Mouse (Mus musculus) left cerebral cortex, adult 18-20 months (tissue): ENCODE results near the gene Dusp18. TPM values are rescaled to one million over a fixed set of nuclear protein-coding genes. Genes with fewer than 3 reads are reported as not detected.
"Not testable (repeated sequence)": the region's sequence is repeated elsewhere in the genome, so short reads cannot be mapped to it uniquely, and the experiment has no call there.

Experiments
- DNase-seq, 2 experiments: peaks; one replicate each; pipeline ENCODE4 v3.0.0; 2021 to 2022; ENCODE audit warnings: low spot score in 2 of 2, mixed read lengths in 1 of 2
- total RNA-seq, 2 experiments: library from RNA; stranded (reverse); gene quantifications; 2 replicates each; pipeline ENCODE4 v1.2.3; 2021

Dusp18 gene
- total RNA-seq, 2 experiments from 2014 or later = 19.9 to 24.0 TPM

DNA sequence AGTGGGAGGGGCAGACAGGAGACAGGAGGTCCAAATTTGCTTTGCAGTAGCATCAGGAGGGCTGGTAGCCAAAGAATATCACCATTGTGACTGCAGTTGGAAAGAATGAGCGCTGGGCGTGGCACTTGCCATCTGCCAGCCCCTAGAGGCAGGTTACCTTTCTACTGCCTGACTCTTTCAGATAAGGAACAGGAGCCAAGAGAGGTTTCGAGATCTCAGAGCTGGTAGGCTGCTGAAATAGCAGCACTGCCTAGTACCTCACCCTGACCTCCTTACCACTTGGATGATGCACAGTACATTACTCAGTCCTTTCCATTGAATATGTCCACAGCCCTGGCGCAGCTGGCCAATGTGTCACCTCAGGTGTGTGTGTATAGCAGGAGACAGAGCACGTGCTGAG lies 7.7 kb upstream of the Dusp18 start:
- DNase-seq = no peak

DNA sequence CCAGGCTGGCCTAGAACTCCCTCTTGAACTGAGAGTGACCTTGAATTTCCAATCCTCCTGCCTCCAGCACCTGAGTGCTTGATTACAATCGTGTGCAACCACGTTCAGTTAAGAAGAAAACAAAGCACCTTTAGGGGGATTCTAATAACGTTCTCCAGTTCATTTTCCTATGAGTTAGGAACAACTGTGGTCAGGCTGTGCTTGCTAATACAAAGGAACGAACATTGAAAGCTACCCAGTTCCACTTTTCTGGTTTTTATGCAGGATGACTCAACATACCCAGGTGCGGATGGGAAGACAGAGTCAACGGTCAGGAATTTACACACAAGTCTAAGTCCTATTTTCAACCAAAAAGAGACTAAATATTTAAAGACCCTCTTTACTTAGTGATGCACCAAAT lies 1.1 kb upstream of the Dusp18 start:
- DNase-seq = no peak

DNA sequence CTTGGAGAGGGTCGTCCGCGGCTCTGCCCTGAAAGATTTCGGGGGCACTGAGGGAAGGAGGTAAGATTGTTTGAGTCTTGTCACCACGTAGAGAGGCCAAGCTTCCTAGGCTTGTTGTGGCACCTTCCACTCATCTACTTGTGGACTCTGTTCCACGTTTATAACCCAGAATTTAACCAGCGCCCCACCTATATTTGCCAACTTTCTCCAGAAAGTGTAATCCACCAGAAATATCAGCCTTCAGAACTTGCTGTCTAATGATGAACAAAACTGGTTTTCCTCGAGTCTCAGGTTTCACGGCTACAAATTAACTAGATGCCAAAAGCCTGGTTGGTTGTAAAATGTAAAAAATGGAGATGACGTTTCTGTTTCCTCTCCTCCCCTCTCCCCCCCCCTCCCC lies 418 bp downstream of the Dusp18 start:
- DNase-seq = no peak

DNA sequence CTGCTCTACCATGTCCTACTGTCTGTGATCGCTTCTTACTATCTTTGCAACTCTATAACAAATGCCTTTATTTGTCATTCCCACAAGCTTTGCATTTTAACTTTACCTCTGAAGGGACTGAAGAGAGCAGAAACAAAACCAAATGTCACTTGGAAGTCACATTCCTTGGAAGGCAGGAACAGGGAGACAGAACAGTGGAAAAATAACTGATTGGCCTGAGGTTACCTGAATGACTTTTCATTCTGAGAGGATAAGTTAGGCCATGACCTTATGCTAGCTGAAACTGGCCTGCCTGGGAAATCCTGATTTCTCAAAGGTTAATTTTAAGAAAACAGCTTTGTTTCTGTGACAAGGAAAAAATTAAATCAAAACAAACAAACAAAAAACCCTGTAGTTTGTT lies 893 bp downstream of the Dusp18 start:
- DNase-seq = no peak

DNA sequence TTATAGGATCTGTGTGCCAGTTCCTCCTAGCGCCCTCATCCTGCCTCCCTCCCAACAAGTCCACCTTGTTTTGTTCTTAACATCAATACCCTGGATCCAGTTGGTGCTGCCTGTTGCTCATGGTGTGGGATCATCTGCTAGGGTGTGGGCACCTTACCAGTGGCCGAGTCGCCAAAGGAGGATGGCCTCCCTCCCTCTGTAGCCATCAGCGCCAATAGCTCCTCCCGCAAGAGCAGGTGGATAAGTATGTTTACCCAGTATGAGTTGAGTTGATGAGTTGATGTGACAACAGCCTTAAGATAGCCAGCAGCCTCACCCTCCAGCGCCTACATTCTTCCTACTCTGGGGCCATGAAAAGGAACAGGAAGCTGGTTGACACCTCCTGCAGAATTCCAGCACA lies 5.3 kb downstream of the Dusp18 start:
- no peak for DNase-seq

DNA sequence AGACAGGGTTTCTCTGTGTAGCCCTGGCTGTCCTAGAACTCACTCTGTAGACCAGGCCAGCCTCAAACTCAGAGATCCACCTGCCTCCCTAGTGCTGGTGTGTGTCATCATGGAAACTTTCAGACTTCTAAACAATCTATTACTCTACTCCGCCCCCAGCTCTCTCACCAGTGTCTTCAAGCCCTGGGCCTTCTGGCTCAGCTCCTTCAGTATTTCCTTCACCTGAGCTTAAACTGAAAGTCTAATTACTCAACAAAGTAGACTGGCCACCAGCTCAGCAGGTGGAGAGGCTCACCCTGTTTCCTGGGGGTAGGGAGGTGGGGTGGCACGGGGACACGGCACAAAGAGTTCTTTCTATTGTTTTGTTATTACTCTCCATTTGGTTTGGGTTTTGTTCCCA lies 7.5 kb downstream of the Dusp18 start:
- no peak for DNase-seq

DNA sequence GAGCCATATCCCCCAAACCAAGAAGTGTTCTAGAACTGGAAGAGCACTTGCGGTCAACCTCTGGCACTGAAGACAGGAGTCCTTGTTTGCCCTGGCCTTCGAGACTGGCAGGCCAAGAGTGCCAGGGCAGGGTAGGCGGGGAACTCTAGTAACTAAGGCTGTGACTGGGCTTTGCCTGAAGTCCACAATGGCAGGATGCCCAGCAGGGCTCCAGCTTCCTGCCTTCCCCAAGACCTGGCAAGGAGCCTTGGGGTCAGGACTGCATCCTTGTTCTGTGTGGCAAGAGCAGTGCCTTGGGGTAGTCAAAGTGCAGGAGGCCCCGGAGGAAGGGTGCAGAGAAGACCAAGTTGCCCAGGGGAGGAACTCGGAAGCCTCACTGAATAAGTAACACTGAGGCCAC lies 8.0 kb downstream of the Dusp18 start:
- DNase-seq = peak in 1 of 2 experiments; percentile 41

DNA sequence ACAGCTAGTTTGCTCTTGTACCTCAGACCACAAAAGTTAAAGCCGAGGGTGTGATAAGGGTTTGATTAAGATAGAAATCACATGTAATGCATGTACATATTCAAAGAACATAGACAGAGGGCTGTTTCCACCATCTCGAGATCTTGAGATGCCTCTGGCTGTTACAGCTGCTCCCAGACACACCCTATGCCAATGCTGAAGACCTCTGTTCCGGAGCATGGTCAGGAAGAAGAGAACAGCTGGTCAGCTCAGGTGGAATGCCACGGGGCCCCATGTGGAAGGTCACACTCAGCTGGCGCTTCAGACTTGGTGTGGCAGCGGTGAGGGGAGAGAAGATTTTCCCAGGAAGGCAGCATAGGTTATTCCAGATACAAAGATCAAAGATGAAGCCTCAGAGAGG lies 9.6 kb downstream of the Dusp18 start:
- no peak for DNase-seq

DNA sequence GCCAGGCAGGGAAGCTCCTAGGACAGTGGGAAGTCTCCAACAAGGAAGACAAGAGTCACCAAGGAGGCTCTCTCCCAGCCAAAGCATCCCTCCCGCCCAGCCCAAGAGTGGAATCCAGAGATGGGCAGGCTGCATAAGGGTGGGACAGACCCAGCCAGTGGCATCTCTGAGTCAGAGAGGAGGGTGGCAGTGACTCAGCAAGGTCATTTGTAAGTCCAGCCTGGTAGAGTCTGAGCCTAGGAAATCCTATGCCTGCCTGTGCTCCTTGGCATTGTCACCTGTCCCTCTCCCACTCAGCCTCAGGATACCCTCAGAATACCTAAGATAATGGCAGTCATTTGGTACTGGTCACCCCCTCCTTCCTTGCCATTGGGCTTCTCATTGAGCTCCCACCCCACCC lies 10.4 kb downstream of the Dusp18 start:
- no peak for DNase-seq

DNA sequence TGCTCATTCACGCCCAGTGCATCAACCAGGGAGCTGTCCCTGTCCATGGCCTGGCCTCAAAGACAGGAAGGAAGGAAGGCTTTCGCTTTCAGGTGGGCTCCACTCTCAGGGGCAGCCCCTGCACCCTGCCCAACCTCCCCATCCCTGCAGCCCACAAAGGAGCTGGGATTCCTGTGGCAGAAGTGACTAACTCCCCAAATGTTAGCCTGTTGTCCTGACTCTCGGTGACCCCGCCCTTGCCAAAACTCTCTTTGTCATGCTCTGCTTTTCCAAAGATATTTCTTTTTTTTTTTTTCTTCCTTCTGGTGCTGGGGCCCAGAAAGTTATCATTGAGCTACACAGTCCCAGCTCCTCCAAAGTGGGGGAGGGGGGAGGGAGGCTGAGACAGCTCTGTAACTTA lies 14.2 kb downstream of the Dusp18 start:
- DNase-seq = no peak

DNA sequence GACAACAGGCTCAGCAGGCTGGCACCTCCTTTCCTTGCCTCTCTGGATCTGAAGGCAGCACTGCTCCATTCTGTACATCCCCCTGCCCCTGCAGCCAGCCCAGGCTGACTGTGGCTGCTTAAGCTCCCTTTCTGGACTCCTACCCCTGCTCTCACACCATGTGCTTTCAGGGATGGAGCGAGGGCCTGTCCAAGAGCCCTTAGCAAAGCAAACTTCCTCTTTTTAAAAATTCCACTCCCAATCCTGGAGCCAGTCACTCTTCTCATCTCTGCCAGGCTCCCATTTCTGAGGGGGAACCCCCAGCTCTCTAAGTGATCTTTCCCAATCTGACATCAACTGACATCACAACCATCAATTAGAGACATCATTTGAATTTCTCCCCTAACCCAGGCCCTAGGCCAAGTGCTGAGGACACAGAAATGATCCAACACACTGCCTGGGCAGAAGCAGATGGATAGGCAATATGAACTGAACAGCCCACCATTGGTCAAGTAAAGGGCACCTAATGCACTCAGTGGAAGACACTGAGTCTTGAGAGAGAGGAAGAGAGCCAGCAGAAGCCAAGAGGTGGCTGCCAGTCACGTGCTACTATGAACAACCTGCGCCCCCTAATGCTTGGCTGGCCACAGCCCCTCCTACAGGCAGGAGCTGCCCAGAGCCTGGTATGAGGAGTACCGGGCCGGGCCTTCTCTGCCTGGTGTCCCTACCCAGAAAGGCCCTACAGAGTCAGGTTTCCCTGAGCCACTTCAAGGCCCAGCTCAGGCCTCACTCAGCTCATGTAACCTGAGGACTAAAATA lies 15.7 kb downstream of the Dusp18 start:
- no peak for DNase-seq

DNA sequence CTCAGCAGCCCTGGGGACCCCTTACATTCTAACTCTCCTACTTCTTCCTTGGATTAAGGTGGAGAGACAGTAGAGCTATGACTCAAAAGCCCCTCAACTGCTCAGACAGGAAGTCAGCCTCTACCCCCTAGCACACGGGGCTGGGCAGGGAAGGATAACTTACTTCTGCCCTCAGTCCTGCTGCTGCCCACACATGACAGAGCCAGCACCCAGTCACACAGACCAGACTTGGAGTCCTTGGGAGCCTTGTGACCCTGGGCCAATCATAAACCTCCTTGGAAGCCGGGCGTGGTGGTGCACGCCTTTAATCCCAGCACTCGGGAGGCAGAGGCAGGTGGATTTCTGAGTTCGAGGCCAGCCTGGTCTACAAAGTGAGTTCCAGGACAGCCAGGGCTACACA lies 16.4 kb downstream of the Dusp18 start:
- not testable (repeated sequence) for DNase-seq

DNA sequence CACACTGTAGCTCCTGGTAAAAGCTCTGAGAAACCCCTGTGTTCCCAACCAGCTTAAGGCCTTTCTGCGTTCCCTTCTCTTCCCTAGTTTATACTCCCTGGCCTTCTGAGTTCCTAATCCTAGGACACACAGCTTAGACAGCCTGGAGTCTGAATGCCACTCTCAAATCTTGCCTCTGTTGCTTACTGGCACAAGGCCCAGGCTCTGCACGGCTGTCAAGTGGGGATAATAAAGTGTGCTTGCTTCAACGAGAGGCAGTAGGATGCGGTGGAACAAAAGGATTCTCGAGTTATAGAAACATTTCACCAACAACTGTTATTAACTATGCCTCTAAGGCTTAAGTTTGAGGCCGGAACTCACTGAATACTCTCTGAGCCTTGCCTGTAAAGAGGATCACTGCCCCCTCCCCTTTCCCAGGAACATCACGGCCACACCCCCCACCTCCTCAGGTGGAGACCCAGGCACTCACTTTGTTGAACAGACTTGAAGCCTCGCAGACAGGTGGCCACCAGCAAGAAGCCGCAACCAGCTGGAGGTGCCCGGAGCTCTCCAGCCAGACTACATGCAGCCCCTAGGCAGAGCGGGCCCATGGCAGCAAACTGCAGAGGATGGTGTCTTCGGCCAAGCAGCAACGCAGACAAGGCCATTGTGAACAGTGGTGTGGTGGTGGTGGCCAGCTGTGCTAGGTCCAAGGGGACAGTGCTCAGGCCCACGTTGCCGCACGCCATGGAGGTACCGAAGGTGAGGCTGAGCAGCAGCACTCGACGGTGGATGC lies 17.2 kb downstream of the Dusp18 start:
- DNase-seq = peak in 1 of 2 experiments; percentile 45

DNA sequence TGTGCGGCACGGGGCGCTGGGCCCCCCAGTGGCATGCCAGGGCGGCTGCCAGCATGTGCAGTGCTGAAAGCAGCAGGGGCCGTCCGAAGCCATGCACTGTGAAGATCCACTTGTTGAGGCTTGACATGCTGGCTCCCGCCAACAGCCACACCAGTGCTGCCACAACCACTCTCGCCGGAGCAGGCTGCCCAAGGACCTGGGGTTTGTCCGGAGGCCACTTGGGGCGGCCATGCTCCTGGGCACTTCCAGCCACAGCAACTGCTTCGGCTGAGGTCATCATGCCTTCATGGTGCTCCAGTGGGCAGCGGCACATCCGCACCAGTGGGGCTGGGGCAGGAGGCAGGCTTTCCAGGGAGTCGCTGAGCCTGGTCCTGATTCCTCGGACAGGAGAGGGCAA lies 17.8 kb downstream of the Dusp18 start:
- no peak for DNase-seq

DNA sequence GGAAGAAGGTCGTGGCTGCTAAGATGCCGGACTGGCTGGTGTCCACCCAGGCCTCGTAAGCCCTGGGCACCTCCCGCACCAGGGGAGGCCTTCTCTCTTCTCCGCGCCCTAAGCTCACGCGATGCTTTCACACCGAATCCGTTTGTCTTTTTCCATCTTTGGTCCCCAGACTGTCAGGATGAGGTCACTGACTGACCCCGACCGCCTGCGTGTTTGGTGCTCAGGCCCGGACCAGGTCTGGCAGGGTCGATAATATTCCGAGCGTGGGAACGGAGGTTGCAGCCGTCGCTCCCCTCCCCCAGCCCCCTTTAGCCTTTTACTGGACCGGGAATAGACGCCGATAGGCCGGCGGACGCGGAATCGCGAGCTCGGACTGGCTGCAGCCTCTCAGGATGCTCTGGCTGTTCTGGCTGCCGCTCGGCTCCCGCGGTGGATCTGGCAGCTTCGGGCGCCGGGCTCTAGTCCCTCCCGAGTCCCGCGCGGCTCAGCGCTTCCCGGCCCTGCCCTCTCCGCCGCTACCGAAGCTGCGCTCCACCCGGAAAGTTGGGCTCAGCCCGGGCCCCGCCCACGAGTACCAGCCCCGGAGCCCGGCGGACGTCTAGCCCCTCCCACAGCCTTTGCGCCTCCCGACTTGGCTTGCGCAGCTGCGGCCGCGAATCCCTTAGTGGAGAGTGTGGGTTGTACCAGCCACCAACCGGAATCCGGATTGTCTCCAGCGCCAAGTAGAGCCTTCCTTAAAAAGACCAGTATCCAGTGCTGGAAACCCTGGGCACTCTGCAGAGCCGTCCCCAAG lies 18.5 kb downstream of the Dusp18 start:
- DNase-seq = peak; percentile 94 to 98

DNA sequence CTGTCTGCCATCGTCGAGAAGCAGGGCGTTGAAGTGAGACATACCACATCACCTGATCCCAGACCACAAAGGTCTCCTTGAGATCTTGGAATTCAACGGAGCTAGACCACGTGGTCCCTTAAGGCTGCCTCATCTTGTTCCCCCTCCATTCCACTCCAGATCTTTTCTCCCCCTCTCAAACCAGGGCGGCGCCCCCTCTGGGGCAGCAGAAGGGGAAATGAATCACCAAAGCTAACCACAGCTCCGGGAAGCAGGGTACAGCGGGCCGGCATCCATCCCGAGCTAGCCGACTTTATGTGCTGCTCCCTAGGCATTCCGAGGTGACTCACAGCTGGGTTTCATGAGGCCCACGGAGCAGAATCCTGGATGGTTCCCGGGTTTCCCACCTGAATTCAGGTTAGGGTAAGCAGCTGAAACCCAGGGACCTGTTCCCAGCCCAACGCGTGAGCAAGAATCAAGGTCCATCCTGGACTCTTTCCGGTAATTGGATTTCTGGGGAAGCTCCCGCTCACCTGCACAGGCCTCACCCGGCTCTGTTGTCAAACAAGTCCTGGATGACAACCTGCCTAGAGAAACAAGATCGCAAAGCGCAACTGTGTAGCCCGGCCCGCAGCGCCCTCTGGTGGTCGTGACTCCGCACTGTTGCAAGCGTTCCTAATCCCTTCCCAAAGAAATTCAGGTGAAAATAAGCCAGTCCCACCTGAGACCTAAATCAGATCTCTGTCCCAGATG lies 19.2 kb downstream of the Dusp18 start, which contains the start of gene Slc35e4:
Gene Slc35e4 (minus strand): TSS at position 556 of the 732 bp plus-strand sequence.
- DNase-seq = peak; percentile 81 to 87

DNA sequence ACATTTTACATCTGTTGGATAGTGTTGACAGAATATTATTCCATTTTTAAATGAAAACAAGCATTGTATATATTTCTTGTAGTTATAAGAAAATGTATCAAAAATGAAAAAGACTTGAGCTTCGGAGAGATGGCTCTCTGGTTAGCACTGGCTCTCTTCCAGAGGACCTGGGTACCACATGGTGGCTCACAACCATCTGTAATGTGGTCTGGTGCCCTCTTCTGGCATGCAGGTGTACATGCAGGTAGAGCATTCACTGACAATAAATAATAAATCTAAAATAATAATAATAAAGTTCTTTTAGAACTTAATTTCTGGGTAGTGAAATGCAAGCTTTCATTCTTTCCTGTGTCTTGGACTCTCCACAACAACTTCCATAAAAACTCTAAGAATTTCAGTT lies 23.7 kb downstream of the Dusp18 start:
- no peak for DNase-seq

DNA sequence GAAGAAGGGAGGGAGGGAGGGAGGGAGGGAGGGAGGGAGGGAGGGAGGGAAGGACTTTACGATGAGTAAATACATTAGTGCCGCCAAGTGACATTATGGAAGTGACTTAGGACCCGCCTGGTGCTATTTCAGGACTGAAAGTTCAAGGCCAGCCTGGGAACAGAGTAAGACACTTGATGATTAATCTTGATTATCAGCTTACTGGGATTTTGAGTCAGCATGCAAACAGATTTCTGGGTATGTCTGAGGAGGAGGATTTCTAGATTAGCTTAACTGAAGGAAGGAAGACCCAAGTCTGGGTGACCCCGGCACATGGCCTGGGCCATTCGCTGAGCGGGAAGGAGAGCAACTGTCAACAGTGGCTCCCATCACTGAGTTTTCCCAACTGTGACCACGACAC lies 25.4 kb downstream of the Dusp18 start:
- no peak for DNase-seq

DNA sequence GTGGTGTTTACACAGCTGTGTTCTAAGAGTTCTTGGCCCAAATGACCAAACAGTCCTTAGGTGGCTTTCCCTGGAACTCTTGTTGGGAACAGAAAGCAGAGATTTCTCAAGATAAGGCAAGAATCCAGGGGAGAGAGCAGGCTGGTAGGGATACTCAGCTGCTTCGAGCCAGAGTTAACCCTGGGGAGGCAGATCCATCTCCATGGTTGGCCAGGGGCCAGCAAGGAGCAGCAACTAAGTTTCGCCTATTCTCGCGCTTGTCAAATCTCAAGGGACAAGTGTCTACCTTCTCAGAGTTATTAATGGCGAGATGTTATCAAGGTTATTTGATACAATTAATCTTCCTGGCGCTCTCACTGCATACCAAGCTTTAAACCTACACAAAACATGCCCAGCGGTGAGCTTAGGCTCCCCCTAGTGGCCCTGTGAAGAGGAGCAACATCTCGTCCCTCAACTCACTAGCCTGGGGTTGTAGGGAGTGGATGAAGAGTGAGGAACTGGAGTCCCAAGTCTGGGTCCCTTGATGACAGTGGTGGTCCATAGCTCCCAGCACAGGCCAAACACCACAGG lies 26.3 kb downstream of the Dusp18 start:
- peak; percentile 68 to 74 for DNase-seq

DNA sequence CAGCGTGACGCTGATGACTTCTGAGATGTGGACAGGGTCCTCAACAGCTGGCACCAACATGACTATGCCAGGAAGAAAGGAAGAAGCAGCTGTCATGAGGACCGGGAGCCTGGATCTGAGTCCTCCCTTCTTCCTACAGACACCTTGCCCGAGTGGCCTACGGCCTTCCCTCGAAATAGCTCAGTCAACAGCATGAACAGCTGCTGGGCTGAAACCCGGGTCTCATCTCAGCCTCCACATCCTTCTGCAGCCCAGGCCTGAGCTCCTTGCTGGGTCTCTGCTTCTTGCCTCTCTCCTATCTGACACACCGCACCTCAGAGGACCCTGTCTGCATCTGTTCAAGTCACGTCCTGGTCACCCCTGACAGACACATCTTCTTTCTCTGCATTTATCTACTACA lies 27.1 kb downstream of the Dusp18 start:
- DNase-seq = no peak

DNA sequence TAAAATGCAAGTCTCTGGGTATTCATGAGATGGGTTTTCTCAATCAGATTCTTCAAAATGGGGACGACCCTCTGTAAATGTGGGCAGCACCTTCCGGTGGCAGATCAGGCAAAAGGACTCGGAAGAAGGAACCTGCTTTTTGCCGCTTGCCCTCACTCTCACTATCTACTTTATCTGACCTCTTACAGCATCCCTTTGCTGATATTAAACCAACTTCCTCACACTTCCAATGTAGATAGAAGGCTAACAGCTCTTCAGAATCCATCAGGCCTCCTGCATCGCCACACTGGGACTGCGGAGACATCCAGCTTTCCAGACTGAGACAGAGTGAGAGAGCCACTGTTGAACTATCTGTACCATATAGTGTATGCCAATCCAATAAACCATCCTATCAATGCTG lies 27.7 kb downstream of the Dusp18 start:
- no peak for DNase-seq
